In the genomic region with DNA sequence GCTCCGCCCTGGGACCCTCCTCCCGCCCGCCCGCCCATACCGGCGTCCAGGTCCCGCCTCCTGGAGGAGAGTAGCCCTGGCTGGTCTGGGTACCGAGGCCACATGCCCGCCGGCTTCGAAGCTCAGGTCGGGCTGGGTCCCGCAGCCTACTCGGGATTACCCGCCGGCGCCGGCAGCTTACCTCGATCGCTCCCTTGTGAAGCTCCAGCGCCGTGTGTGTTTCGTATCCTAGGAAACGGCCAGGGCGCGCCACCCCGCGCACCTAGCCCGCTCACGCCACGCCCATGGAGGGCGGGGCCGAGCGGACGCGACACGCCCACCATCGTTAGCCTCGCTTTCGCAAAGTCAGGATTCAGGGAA, we compare ENCODE assay signal across 9 mouse cellular contexts. TPM values are rescaled to one million over a fixed set of nuclear protein-coding genes. Genes with fewer than 3 reads are reported as not detected.
DNase-seq lines count a peak whose midpoint lies in the region; ATAC-seq and TF ChIP-seq lines count a peak whose summit lies in the region.
"Had no signal": no experiment of that assay in that cellular context is flagged by ENCODE, and none has a peak within 500 bp of the region (broad histone marks: within the 10 kb centered on the region; RNA-seq: fewer than 3 reads in every experiment).

A gene (minus strand): TSS at position 286 of the 360 bp plus-strand sequence.

- peak within 1 kb of the TSS; percentile 67 for H3K4me3 ChIP-seq in heart, embryonic 10.5 days
- H3K4me3 ChIP-seq in embryonic facial prominence, embryonic 11.5 days (ENCODE audit: low read depth, low read length) = peak within 1 kb of the TSS; percentile 44
- peak within 1 kb of the TSS; percentile 44 for H3K4me3 ChIP-seq in liver, postnatal 0 days (ENCODE audit: low read depth, low read length)

- peaks cover 13% of the 10 kb centered on the region for H3K4me1 ChIP-seq in heart, embryonic 10.5 days
- no peaks in the 10 kb centered on the region for H3K4me1 ChIP-seq in embryonic facial prominence, embryonic 11.5 days (ENCODE audit: control insufficient read depth, insufficient read depth, low read length)
- H3K4me1 ChIP-seq in liver, postnatal 0 days (ENCODE audit: insufficient read depth) = peaks cover 11% of the 10 kb centered on the region

- peak; percentile 89 for ATAC-seq in embryonic facial prominence, embryonic 11.5 days (replicated peaks; ENCODE audit: insufficient number of reproducible peaks, low FRiP score, low TSS enrichment, low read depth)
- ATAC-seq in liver, postnatal 0 days = peak; percentile 96
- ATAC-seq in neutrophil, adult 5-6 weeks (ENCODE audit: extremely low read depth, insufficient number of reproducible peaks, low FRiP score, poor library complexity, severe bottlenecking) = 0 out of 2 replicates have a peak, but pooled peaks have one; percentile 26

- peak within 1 kb of the TSS; percentile 47; the same call in 1 of the 2 replicates for H3K9ac ChIP-seq in embryonic facial prominence, embryonic 11.5 days (replicated peaks; ENCODE audit: low read length)
- H3K9ac ChIP-seq in liver, postnatal 0 days (replicated peaks) = no peak within 1 kb of the TSS

- intact Hi-C loops in heart, postnatal 25 days (cut with DNase I) = no loop called here
- intact Hi-C loops in heart, postnatal 14 days (cut with DNase I) = no loop called here

- H3K27ac ChIP-seq in heart, embryonic 10.5 days = peak within 1 kb of the TSS; percentile 72
- no peak within 1 kb of the TSS for H3K27ac ChIP-seq in embryonic facial prominence, embryonic 11.5 days (replicated peaks; ENCODE audit: low read depth, low read length)
- no peak within 1 kb of the TSS for H3K27ac ChIP-seq in liver, postnatal 0 days (ENCODE audit: low read depth)

- TF ChIP-seq CTCF in liver, postnatal 0 days (IDR thresholded peaks at IDR 0.05; ENCODE audit: low read depth) = no peak

- no peaks in the 10 kb centered on the region for H3K9me3 ChIP-seq in heart, embryonic 10.5 days
- no peaks in the 10 kb centered on the region for H3K9me3 ChIP-seq in embryonic facial prominence, embryonic 11.5 days (replicated peaks; ENCODE audit: control insufficient read depth, low read length)
- H3K9me3 ChIP-seq in liver, postnatal 0 days (ENCODE audit: low read length) = no peaks in the 10 kb centered on the region

- no peak for TF ChIP-seq EP300 in liver, postnatal 0 days (IDR thresholded peaks at IDR 0.05; ENCODE audit: low read depth)

- WGBS in heart, embryonic 10.5 days = 0% methylated on average over 40 of the region's 40 CpGs
- WGBS in embryonic facial prominence, embryonic 11.5 days = under 1% methylated on average over 37 of the region's 40 CpGs
- WGBS in large intestine, adult 2 months = under 1% methylated on average over 40 of the region's 40 CpGs
- under 1% methylated on average over 36 of the region's 40 CpGs for WGBS in liver, postnatal 0 days (ENCODE audit: insufficient replicate concordance)

- H3K27me3 ChIP-seq in heart, embryonic 10.5 days (ENCODE audit: insufficient read depth, poor library complexity, severe bottlenecking) = peaks cover 39% of the 10 kb centered on the region; the same call in 1 of the 2 replicates
- H3K27me3 ChIP-seq in embryonic facial prominence, embryonic 11.5 days (ENCODE audit: control insufficient read depth, insufficient read depth, low read length) = no peaks in the 10 kb centered on the region; the same call in 1 of the 2 replicates
- peaks cover 23% of the 10 kb centered on the region for H3K27me3 ChIP-seq in liver, postnatal 0 days (ENCODE audit: insufficient read depth, low read length)
- H3K27me3 ChIP-seq: CH12.LX had no signal

- peak within 1 kb of the TSS; percentile 86 for H3K4me2 ChIP-seq in embryonic facial prominence, embryonic 11.5 days (ENCODE audit: low read depth, low read length)
- H3K4me2 ChIP-seq in liver, postnatal 0 days (ENCODE audit: low read depth, low read length) = peak within 1 kb of the TSS; percentile 73

- H3K36me3 ChIP-seq in heart, embryonic 10.5 days = no peaks in the 10 kb centered on the region
- no peaks in the 10 kb centered on the region for H3K36me3 ChIP-seq in embryonic facial prominence, embryonic 11.5 days (replicated peaks; ENCODE audit: control insufficient read depth, insufficient read depth, low read depth, low read length)
- H3K36me3 ChIP-seq in liver, postnatal 0 days (replicated peaks; ENCODE audit: insufficient read depth, low read length) = no peaks in the 10 kb centered on the region

- peak; percentile 93 for DNase-seq in heart, embryonic 10.5 days (ENCODE audit: low spot score)
- no peak for DNase-seq in heart, postnatal 25 days (ENCODE audit: low spot score)
- peak; percentile 91 for DNase-seq in embryonic facial prominence, embryonic 11.5 days (ENCODE audit: low spot score)
- peak; percentile 22 to 28 for DNase-seq in heart, postnatal 14 days
- peak; percentile 56 for DNase-seq in large intestine, adult 2 months (ENCODE audit: low read depth, low spot score)
- DNase-seq in liver, postnatal 0 days = peak; percentile 85
- peak; percentile 77 for DNase-seq in testis, postnatal 10 days (ENCODE audit: low spot score)

RNA-seq across cellular contexts. Expression of the gene that starts here (rescaled TPM):
- 0.43 and 0.53 TPM in 2 replicates for polyA plus RNA-seq in heart, embryonic 10.5 days (2016; fragmentation: Nextera tagmentation; extraction: Ambion mirVana)
- not detected for total RNA-seq in heart, postnatal 25 days (2021)
- polyA plus RNA-seq in embryonic facial prominence, embryonic 11.5 days (2014; fragmentation: Nextera tagmentation; extraction: Ambion mirVana) = 0.94 and 1.5 TPM in 2 replicates
- under 1 TPM in 1 of 2 experiments, not detected in 1; 0.19 TPM for total RNA-seq in heart, postnatal 14 days (2021)
- polyA plus RNA-seq in large intestine, adult 2 months (2012; rRNA removed) = 0.01 TPM in 1 of 2 replicates, not detected in the other
- polyA plus RNA-seq in liver, postnatal 0 days (2015; fragmentation: Nextera tagmentation; extraction: Ambion mirVana) = 0.04 and 0.08 TPM in 2 replicates
- total RNA-seq in neutrophil, adult 5-6 weeks (2017) = 0.25 TPM in 1 of 2 replicates, not detected in the other
- total RNA-seq: CH12.LX had no signal

Comparison
In these comparisons a context has a peak if more than half of its experiments do, and no peak if none do; other contexts are left out.
1. Peak in DNase-seq, H3K4me3 ChIP-seq and H3K27ac ChIP-seq in heart, embryonic 10.5 days; RNA of the gene not detected or under 1 TPM.
2. Peak in DNase-seq in heart, postnatal 14 days; RNA of the gene not detected or under 1 TPM.
3. Peak in DNase-seq in large intestine, adult 2 months; RNA of the gene not detected or under 1 TPM.
4. Peak in DNase-seq, ATAC-seq, H3K4me3 ChIP-seq and H3K4me2 ChIP-seq in liver, postnatal 0 days; RNA of the gene not detected or under 1 TPM.
5. Peak in ATAC-seq in neutrophil, adult 5-6 weeks; RNA of the gene not detected or under 1 TPM.
6. ATAC-seq: peak in every context shown above with its lines; median percentile 96 in liver, postnatal 0 days; 89 in embryonic facial prominence, embryonic 11.5 days; 26 in neutrophil, adult 5-6 weeks.